Mouse (Mus musculus) ovary, adult 18-20 months (tissue): ENCODE data around the gene Car10.
"Not testable (repeated sequence)": the region's sequence is repeated elsewhere in the genome, so short reads cannot be mapped to it uniquely, and the experiment has no call there.

Experiments
- DNase-seq: peaks from one replicate; pipeline ENCODE4 v3.0.0; 2022; ENCODE audit warnings: low spot score, mixed read lengths

Gene Car10

DNA sequence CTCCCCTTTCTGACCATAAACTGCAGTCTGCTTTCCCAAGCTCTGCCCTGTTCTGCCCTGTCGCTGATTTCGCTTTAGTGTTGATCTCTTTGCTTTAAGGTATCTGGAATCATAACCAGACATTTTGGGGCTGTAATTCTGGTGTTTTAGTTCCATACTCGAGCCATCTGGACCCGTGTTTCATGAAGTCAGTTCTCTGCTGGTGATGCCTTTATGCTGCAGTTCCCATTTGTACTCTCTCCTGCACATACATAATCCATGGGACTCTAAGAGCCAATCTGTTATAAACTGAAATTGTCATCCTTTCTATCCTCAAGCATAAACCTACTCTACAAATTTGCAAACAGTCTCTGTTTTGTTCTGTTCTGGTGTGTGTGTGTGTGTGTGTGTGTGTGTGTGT, 293.3 kb downstream of the Car10 start:
- no peak for DNase-seq

DNA sequence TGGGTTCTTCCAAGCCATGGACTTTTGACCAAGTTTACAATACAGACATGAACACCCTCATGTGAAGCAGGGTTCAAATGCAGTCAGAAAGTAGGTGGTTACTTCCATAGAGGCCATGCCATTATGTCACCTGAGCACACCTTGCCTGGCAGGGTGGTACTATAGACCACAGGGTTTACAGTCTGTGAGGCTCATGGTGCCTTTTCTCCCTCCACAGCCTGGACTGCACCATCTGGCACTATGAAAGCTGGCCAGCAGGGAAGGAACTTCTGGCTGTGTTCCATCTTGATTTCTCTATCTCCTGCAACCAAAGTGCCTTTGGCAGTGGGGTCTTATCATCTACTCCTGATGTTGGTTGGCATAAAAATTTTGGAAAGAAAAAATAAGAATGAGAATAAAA, 295.5 kb downstream of the Car10 start:
- not testable (repeated sequence) for DNase-seq

GRCm38 (mm10) chr11:93396356-93396755, 298.5 kb downstream of the Car10 start:
- no peak for DNase-seq

DNA sequence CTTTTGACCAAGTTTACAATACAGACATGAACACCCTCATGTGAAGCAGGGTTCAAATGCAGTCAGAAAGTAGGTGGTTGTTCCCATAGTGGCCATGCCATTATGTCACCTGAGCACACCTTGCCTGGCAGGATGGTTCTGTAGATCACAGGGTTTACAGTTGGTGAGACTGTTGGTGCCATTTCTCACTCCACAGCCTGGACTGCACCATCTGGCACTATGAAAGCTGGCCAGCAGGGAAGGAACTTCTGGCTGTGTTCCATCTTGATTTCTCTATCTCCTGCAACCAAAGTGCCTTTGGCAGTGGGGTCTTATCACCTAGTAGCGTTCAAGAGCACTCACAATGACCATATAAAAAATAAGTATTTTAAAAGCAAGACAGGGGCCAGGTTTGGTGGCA, 303.3 kb downstream of the Car10 start:
- not testable (repeated sequence) for DNase-seq

DNA sequence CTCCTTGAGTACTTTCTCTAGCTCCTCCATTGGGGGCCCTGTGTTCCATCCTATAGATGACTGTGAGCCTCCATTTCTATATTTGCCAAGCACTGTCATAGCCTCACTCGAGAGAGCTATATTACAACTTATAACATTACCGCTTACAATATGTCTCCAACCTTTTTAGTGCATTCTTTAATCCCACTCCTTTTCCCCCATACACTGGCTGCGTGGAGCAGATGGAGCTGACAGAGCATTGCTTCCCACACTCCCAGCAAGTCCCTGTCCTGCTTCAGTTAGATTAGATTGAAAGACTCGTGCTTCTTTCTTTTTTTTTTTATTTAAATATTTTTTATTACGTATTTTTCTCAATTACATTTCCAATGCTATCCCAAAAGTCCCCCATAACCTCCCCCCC, 310.2 kb downstream of the Car10 start:
- no peak for DNase-seq

GRCm38 (mm10) chr11:93431482-93431881, 333.7 kb downstream of the Car10 start:
- DNase-seq = no peak

- DNase-seq = no peak
These were observed 337.4 kb downstream of the Car10 start for GRCm38 (mm10) chr11:93434997-93435915.

GRCm38 (mm10) chr11:93436892-93437291, 339.1 kb downstream of the Car10 start:
- no peak for DNase-seq

DNA sequence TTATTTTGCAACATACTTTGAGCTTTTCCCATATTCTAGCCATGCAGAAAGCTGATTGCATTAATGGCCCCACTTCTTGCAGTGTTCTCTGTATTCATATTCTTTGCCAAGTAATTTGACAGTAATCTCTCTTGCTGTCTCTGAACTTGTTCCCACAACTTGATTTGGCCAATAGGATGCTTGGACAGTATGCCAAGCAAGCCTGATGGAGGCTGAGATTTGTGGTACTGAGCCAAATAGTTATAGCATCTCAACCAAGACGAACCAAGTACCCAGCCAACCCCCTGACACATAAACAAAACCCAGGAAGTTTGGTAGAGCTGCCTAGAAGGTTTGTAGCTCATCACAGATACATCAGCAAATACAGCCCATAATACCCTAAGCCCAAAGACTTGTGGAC, 342.6 kb downstream of the Car10 start:
- DNase-seq = no peak

DNA sequence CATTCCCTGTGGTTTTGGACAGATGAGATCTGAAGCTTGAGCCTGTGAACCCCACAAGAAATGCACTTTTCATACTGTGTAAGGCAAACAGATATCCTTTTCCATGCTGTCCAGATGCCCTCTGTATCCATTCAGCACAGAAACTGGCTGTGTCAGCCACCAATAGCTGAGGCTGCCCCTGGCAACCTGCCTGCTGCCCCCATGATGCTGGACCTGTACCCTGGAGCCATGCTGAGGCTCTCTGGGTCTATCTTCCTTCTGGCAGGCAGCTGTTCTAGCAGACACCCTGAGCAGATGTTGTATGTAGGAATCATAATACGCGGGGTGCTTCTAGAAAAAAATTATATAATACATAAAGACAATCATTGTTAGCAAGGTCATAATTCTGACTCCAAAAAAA, 345.9 kb downstream of the Car10 start:
- no peak for DNase-seq

DNA sequence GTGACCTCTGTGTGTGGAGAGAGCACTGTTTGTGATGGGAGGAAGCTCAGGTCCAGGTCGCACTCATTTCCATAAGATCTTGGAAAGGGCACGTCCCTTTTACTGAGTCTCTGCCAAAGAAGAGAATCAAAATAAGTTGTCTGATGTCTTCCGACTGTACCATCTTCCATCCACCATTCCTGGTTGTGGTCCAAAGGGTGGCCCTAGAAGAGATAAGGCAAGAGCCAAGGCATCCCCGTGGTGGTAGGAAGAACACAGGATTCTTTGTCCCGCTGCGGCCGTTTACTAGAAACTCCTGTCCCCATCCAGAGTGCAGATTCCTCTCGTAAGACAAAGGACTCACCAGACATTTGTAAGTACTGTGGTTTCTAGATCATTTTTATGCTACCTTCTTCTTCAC, 346.9 kb downstream of the Car10 start:
- DNase-seq = no peak

- DNase-seq = no peak
These were observed 349.7 kb downstream of the Car10 start for GRCm38 (mm10) chr11:93447566-93447965.

DNA sequence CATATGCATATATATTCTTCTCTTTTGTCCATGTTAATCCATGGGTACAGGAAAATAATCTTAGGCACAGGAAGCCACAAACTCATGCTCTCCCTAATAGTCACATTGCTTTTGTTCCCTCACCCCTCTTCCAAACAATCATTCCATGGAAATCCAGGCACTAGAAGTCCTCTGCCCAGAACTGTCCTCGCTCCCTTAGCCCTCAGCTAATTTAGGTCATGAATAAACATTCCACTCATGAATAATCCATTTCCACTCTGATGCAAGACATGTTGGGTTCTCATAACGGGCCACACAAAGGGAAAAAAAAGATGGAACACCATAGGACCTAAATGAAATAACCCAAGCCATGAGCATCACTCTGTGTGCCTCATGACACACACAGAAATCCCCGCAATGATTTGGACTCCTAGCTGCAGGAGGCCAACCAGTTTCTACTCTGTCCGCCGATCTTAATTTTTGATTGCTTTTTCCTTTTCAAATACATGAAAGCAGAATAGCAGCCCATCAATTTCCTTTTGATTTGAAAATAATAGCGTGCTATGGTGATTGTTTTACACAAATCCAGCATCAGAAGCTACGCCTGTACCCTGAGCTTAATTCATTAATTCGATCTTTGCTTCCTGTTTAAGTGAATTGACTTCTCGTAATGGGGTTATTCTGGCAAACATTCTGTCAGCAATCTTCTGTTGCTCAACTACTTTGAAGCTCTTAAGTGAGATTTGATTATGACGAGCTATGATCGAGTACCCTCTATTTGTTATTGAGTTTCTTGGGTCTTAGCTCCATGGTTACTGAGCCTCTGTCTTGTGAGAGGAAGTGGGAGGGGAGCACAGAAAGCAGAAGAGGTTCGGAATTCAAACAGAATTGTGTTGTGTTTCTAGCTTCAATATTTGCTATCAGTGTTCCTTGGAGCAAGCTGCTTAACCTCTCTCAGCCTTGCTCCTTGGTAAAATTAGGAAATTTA, 350.7 kb downstream of the Car10 start:
- no peak for DNase-seq

DNA sequence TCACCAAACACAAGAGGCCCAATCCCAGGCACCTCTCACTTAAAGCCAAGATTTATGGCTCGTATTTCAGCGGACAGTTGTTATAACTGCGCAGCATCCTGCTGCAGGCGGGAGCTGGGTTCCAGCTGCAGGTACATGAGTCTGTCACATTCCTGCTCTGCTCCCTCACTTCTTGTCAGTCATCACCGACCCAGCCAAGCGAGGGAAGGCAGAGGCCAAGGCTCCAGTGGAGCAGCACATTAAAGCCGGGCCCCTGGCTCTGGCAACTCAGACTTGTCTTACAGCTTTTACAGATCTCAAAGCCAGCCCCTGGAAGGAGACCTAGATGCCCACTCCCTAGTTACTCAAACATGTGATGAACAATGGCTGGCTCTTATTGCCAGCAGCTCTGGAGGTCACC, 352.7 kb downstream of the Car10 start:
- no peak for DNase-seq

DNA sequence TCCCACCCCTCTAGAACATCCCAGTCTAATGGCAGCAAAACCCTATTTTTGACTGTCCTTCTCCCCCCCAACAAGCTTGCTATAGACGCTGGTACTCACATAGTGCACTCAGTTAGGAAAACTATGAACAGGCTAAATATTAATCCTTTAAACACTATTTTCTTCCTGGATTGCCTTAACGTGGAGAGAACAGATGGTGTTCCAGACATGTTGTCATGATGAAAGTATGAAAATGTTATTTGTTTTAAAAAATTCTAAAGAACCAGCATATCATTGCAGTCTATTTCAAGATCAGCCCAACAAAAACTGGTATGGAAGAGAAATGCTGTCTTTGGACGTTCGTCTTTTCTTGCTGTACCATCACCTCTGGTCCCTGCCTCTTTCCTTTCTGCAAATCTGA, 368.4 kb downstream of the Car10 start:
- no peak for DNase-seq

- DNase-seq = no peak
These were observed 369.9 kb downstream of the Car10 start for GRCm38 (mm10) chr11:93467711-93468110.

DNA sequence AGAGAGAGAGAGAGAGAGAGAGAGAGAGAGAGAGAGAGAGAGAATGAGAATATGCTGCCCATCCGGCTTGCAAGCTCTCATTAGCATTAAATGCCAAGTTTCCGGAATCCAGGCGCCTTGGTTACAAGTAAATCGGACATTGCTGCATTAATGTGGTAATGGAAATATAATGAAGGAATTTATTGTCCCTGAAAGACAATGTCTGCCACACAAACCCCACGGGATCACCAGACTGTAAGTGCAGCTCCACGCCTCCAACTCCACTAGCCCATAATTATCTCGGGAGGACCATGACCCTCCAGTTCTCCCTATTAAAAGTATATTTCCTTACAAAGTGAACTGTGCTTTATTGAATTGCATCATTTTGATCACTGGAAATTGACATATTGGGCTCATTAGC, 372.9 kb downstream of the Car10 start:
- DNase-seq = no peak

DNA sequence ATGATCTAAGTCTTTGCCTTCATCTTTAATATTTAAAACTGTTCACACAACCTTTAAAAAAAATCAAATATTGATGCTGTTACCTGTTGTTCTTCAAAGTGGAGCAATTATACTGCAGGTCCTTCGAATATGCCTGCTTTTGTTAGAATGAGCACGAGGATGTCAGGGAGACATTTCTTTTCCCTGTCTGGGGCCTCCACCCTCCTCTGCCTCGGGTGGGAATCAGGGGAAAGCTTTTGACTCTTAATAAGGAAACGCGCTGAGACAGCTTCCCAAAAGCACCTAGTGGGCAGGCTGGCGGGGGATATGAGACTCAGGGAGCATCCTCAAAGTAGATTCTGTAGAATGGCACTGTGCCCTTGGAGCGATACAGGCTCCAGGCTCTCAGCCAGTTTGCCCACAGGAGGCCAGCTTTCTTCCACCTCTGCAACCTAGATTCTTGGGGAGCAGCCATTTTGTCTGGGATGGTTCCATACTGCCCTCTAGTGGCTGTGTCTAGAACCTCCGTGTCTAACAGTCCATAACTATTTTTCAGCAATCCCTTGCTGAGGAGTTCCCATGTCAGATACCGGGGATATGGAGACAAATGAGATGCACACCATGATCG, 373.8 kb downstream of the Car10 start:
- peak; percentile 16 for DNase-seq

DNA sequence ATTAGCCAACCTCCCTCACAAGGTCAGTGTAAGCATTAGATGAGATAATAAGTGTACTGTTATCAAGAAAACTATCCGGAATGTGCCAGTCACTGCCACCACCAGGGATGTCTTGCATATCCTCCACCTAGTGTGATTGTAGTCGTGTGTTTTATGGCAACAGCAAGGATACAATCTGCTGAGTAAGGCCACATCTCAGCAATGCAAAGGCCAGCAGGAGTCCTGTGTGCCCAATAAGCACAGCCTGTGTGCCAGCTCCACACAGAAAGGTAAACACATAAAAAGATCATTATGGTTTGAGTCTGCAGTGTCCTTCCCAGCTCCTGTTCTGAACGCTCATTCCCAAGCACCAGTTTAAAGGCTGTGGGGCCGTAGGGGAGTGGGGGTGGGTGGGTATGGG, 386.8 kb downstream of the Car10 start:
- no peak for DNase-seq

GRCm38 (mm10) chr11:93487021-93487420, 389.2 kb downstream of the Car10 start:
- no peak for DNase-seq

- no peak for DNase-seq
These were observed 390.2 kb downstream of the Car10 start for GRCm38 (mm10) chr11:93487913-93488604.
